Mouse (Mus musculus): ENCODE data around the gene Trpm3. TPM values are rescaled to one million over a fixed set of nuclear protein-coding genes. Genes with fewer than 3 reads are reported as not detected.

Gene Trpm3
- polyA plus RNA-seq, 2 experiments: 0.03 TPM; not detected in 1

DNA sequence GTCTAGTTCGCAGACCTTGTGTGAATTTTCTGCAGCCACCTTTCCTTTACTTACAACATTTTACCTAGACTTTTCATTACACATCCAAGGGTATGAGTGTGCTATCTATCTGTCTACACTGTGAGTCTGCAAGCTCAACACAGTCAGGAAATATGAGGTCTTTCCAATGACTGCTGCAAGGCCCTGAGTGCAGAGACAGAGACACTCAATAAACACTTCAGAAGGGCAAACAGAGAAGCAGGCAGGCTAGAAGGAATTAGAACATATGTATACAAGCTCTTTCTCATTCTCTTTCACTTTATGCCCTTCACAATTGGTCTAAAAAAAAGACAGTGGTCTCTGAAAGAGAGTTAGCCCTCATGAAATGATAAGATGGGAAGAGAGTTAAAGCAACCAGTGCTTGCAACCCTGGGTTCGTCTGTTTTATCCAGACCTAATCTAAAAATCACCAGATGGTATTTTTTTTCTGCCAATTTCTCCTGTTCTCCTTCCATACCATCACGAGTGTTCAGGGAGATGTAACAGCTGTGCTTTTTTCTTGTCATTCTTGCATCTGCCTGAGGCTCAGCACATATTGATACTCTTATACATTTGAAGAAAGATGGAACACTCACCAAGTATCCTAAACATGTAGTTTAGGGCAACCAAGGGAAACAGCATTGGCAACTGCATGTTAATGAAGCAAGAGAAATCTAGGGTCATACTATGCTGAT lies 486.1 kb downstream of the Trpm3 start:
- Histone ChIP-seq H3K27ac (no peak overlapping the region), H3K36me3 (replicated peaks; ENCODE audit: control insufficient read depth, insufficient read depth, low read depth) (no peaks in the 10 kb centered on the region), H3K27me3 (ENCODE audit: control insufficient read depth, insufficient read depth, low read length) (no peaks in the 10 kb centered on the region), H3K4me1 (replicated peaks; ENCODE audit: control insufficient read depth in 2 of 2, insufficient read depth in 2 of 2, low read length in 1 of 2) (no peaks in the 10 kb centered on the region), H3K9ac (replicated peaks) (no peak overlapping the region), H3K9me3 (ENCODE audit: control insufficient read depth, low read length) (no peaks in the 10 kb centered on the region), H3K4me2 (ENCODE audit: low read depth) (no peak overlapping the region), H3K4me3 (ENCODE audit: insufficient read depth in 1 of 2, low read depth in 2 of 2, low read length in 2 of 2) (no peak overlapping the region)
- no peak for TF ChIP-seq EP300 (IDR thresholded peaks at IDR 0.05; ENCODE audit: low read depth)
- TF ChIP-seq CTCF (IDR thresholded peaks at IDR 0.05; ENCODE audit: low read depth): no peak
- DNase-seq (ENCODE audit: low read depth in 3 of 3, low spot score in 3 of 3): no peak
- WGBS (ENCODE audit: insufficient replicate concordance): 34% methylated on average over 3 of the region's 3 CpGs
- no peak for ATAC-seq (ENCODE audit: insufficient read depth)

DNA sequence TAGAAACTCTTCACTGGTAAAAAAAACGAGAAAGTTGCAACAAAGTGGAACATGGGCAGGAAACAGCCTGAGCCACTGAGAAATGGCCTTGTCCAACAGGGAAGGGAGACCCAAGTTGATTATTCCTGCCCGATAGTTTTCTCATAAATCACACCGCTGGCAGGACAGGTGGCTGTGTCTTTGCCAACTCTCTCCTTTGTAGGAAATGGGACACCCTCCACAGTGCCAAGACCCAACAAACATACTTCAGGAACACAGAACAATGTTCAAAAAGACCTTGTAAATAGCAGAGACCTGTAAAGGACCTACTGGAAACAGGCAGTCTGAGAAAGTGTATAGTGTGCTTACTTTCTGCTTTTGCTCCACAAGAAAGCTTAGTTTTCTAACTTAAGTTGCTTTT lies 490.0 kb downstream of the Trpm3 start:
- Histone ChIP-seq H3K4me3 (ENCODE audit: insufficient read depth in 1 of 2, low read depth in 2 of 2, low read length in 2 of 2) (no peak overlapping the region), H3K4me2 (ENCODE audit: low read depth) (no peak overlapping the region), H3K27ac (no peak overlapping the region), H3K36me3 (replicated peaks; ENCODE audit: control insufficient read depth, insufficient read depth, low read depth) (no peaks in the 10 kb centered on the region), H3K27me3 (ENCODE audit: control insufficient read depth, insufficient read depth, low read length) (no peaks in the 10 kb centered on the region), H3K9ac (replicated peaks) (no peak overlapping the region), H3K4me1 (replicated peaks; ENCODE audit: control insufficient read depth in 2 of 2, insufficient read depth in 2 of 2, low read length in 1 of 2) (no peaks in the 10 kb centered on the region), H3K9me3 (ENCODE audit: control insufficient read depth, low read length) (no peaks in the 10 kb centered on the region)
- no peak for TF ChIP-seq CTCF (IDR thresholded peaks at IDR 0.05; ENCODE audit: low read depth)
- DNase-seq (ENCODE audit: low read depth in 3 of 3, low spot score in 3 of 3): no peak
- no peak for ATAC-seq (ENCODE audit: insufficient read depth)
- 64% methylated on average over 3 of the region's 3 CpGs for WGBS (ENCODE audit: insufficient replicate concordance)

- DNase-seq (ENCODE audit: low read depth in 3 of 3, low spot score in 3 of 3) (no peak), ATAC-seq (ENCODE audit: insufficient read depth) (no peak)
- Histone ChIP-seq H3K4me2 (ENCODE audit: low read depth) (no peak overlapping the region), H3K9ac (replicated peaks) (no peak overlapping the region), H3K4me1 (replicated peaks; ENCODE audit: control insufficient read depth in 2 of 2, insufficient read depth in 2 of 2, low read length in 1 of 2) (no peaks in the 10 kb centered on the region), H3K9me3 (ENCODE audit: control insufficient read depth, low read length) (no peaks in the 10 kb centered on the region), H3K27ac (no peak overlapping the region), H3K36me3 (replicated peaks; ENCODE audit: control insufficient read depth, insufficient read depth, low read depth) (no peaks in the 10 kb centered on the region), H3K4me3 (ENCODE audit: insufficient read depth in 1 of 2, low read depth in 2 of 2, low read length in 2 of 2) (no peak overlapping the region), H3K27me3 (ENCODE audit: control insufficient read depth, insufficient read depth, low read length) (no peaks in the 10 kb centered on the region)
- 56% methylated on average over 6 of the region's 6 CpGs for WGBS (ENCODE audit: insufficient replicate concordance)
- TF ChIP-seq EP300 (IDR thresholded peaks at IDR 0.05; ENCODE audit: low read depth) (no peak), CTCF (IDR thresholded peaks at IDR 0.05; ENCODE audit: low read depth) (no peak)
These were observed 492.5 kb downstream of the Trpm3 start for GRCm38 (mm10) chr19:22631316-22631715.

- no peaks in the 10 kb centered on the region for H3K27me3 ChIP-seq (ENCODE audit: control insufficient read depth, insufficient read depth, low read length)
- WGBS (ENCODE audit: insufficient replicate concordance): 70% methylated on average over 10 of the region's 10 CpGs
These were observed 496.8 kb downstream of the Trpm3 start for GRCm38 (mm10) chr19:22635635-22636034.

DNA sequence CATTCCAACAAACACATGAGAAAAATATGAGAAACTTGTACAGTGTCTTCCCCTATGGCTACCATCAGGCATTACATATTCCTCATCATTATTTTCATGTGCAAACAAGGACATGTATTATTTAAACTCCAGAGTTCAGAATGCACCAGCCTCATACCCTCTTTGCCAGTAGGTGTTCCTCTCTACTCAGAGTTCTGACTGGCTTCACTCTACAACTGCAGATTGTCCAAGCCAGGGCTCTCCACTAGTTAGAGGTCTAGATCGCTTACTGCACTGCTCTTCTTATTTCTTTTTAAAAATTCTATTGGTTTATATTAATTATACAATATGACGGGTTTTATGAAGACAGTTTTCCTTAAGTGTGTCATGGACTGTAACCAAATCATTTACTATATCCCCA lies 498.9 kb downstream of the Trpm3 start:
- no peaks in the 10 kb centered on the region for H3K36me3 ChIP-seq (replicated peaks; ENCODE audit: control insufficient read depth, insufficient read depth, low read depth)
- no peak overlapping the region for H3K27ac ChIP-seq
- WGBS (ENCODE audit: insufficient replicate concordance): 52% methylated on average over 2 of the region's 2 CpGs
- H3K9me3 ChIP-seq (ENCODE audit: control insufficient read depth, low read length): no peaks in the 10 kb centered on the region
- no peaks in the 10 kb centered on the region for H3K4me1 ChIP-seq (replicated peaks; ENCODE audit: control insufficient read depth in 2 of 2, insufficient read depth in 2 of 2, low read length in 1 of 2)
- no peak for ATAC-seq (ENCODE audit: insufficient read depth)
- H3K4me2 ChIP-seq (ENCODE audit: low read depth): no peak overlapping the region
- no peaks in the 10 kb centered on the region for H3K27me3 ChIP-seq (ENCODE audit: control insufficient read depth, insufficient read depth, low read length)
- H3K9ac ChIP-seq (replicated peaks): no peak overlapping the region
- DNase-seq (ENCODE audit: low read depth in 3 of 3, low spot score in 3 of 3): no peak
- TF ChIP-seq CTCF (IDR thresholded peaks at IDR 0.05; ENCODE audit: low read depth): no peak
- no peak for TF ChIP-seq EP300 (IDR thresholded peaks at IDR 0.05; ENCODE audit: low read depth)
- H3K4me3 ChIP-seq (ENCODE audit: insufficient read depth in 1 of 2, low read depth in 2 of 2, low read length in 2 of 2): no peak overlapping the region

More at GRCm38 (mm10) chr19:22635635-22636034, 496.8 kb downstream of the Trpm3 start:
- H3K9me3 ChIP-seq (ENCODE audit: control insufficient read depth, low read length): no peaks in the 10 kb centered on the region
- DNase-seq (ENCODE audit: low read depth in 3 of 3, low spot score in 3 of 3): no peak
- H3K4me2 ChIP-seq (ENCODE audit: low read depth): no peak overlapping the region
- no peak for ATAC-seq (ENCODE audit: insufficient read depth)
- H3K9ac ChIP-seq (replicated peaks): no peak overlapping the region
- no peaks in the 10 kb centered on the region for H3K4me1 ChIP-seq (replicated peaks; ENCODE audit: control insufficient read depth in 2 of 2, insufficient read depth in 2 of 2, low read length in 1 of 2)
- H3K4me3 ChIP-seq (ENCODE audit: insufficient read depth in 1 of 2, low read depth in 2 of 2, low read length in 2 of 2): no peak overlapping the region
- H3K27ac ChIP-seq: no peak overlapping the region
- TF ChIP-seq EP300 (IDR thresholded peaks at IDR 0.05; ENCODE audit: low read depth) (no peak), CTCF (IDR thresholded peaks at IDR 0.05; ENCODE audit: low read depth) (no peak)
- H3K36me3 ChIP-seq (replicated peaks; ENCODE audit: control insufficient read depth, insufficient read depth, low read depth): no peaks in the 10 kb centered on the region
